Mouse (Mus musculus) frontal cortex, postnatal 25 days (tissue): Measurements from ENCODE around the gene Tuba3b.

ENCODE experiments used
- DNase-seq, 2 experiments: peaks; one replicate each; pipeline ENCODE4 v3.0.0; 2022; ENCODE audit warnings: low spot score in 2 of 2

Gene Tuba3b

GRCm38 (mm10) chr6:145607746-145608145 is 7.8 kb upstream of the Tuba3b start:
- DNase-seq: no peak

GRCm38 (mm10) chr6:145608693-145609092 is 6.9 kb upstream of the Tuba3b start:
- DNase-seq: no peak

- no peak for DNase-seq
Measured at GRCm38 (mm10) chr6:145610901-145611300, 4.7 kb upstream of the Tuba3b start.

- no peak for DNase-seq
Measured at GRCm38 (mm10) chr6:145612611-145613010, 2.9 kb upstream of the Tuba3b start.

- DNase-seq: no peak
Measured at GRCm38 (mm10) chr6:145614219-145614618, 1.3 kb upstream of the Tuba3b start, which contains the start of gene Lmntd1. Lmntd1 (minus strand) TSS chr6:145614319.

- no peak for DNase-seq
Measured at GRCm38 (mm10) chr6:145616402-145617229, 1.1 kb downstream of the Tuba3b start.

GRCm38 (mm10) chr6:145623141-145623540 is 7.6 kb downstream of the Tuba3b start:
- DNase-seq: no peak

- no peak for DNase-seq
Measured at GRCm38 (mm10) chr6:145630269-145630668, 14.7 kb downstream of the Tuba3b start.

GRCm38 (mm10) chr6:145634454-145634853 is 18.9 kb downstream of the Tuba3b start:
- no peak for DNase-seq

- DNase-seq: no peak
Measured at GRCm38 (mm10) chr6:145636682-145637081, 21.1 kb downstream of the Tuba3b start.

- no peak for DNase-seq
Measured at GRCm38 (mm10) chr6:145638248-145638647, 22.7 kb downstream of the Tuba3b start.

- no peak for DNase-seq
Measured at GRCm38 (mm10) chr6:145640971-145641506, 25.5 kb downstream of the Tuba3b start.

- no peak for DNase-seq
Measured at GRCm38 (mm10) chr6:145651976-145652375, 36.4 kb downstream of the Tuba3b start.

GRCm38 (mm10) chr6:145652986-145653385 is 37.4 kb downstream of the Tuba3b start:
- no peak for DNase-seq

GRCm38 (mm10) chr6:145653626-145654025 is 38.1 kb downstream of the Tuba3b start:
- DNase-seq: no peak

GRCm38 (mm10) chr6:145654062-145654836 is 38.7 kb downstream of the Tuba3b start:
- DNase-seq: no peak

GRCm38 (mm10) chr6:145655678-145656077 is 40.1 kb downstream of the Tuba3b start:
- no peak for DNase-seq

- no peak for DNase-seq
Measured at GRCm38 (mm10) chr6:145656740-145657591, 41.4 kb downstream of the Tuba3b start.

- DNase-seq: no peak
Measured at GRCm38 (mm10) chr6:145659116-145659515, 43.6 kb downstream of the Tuba3b start.

- DNase-seq: no peak
Measured at GRCm38 (mm10) chr6:145660943-145661342, 45.4 kb downstream of the Tuba3b start.

GRCm38 (mm10) chr6:145664208-145664607 is 48.7 kb downstream of the Tuba3b start:
- DNase-seq: no peak

GRCm38 (mm10) chr6:145665751-145666150 is 50.2 kb downstream of the Tuba3b start:
- no peak for DNase-seq
